Mouse (Mus musculus) liver, embryonic 14.5 days (tissue): ENCODE results near the gene Cgnl1. TPM values are rescaled to one million over a fixed set of nuclear protein-coding genes. Genes with fewer than 3 reads are reported as not detected.

ENCODE experiments used
- ATAC-seq: fragments of 200-750 bp; cut with Nextera tagmentation; 2 replicates; pipeline ENCODE4 v1.8.0; 2017; ENCODE audit warnings: moderate number of reproducible peaks, mild to moderate bottlenecking, moderate library complexity; ENCODE audit not compliant: insufficient read depth
- DNase-seq, 3 experiments: peaks; one replicate each; pipeline ENCODE4 v3.0.0-alpha.2; 2012 to 2013; ENCODE audit warnings: low read depth in 3 of 3, low spot score in 3 of 3
- H3K27ac ChIP-seq: fragments of 300-500 bp; sonication (generic); 2 replicates; pipeline ENCODE4 v1.5.1; 2014; ENCODE audit warnings: moderate library complexity, mild to moderate bottlenecking, control low read depth, inconsistent platforms
- H3K27me3 ChIP-seq: fragments of 300-500 bp; sonication (generic); 2 replicates; pipeline ENCODE4 v1.6.1; 2014; ENCODE audit warnings: mild to moderate bottlenecking, low read length, moderate library complexity; ENCODE audit not compliant: control insufficient read depth, insufficient read depth
- H3K36me3 ChIP-seq: fragments of 300-500 bp; sonication (generic); replicated peaks from 2 replicates; pipeline ENCODE4 v1.6.1; 2014; ENCODE audit warnings: low read depth; ENCODE audit not compliant: control insufficient read depth, insufficient read depth
- H3K4me1 ChIP-seq, 2 experiments: fragments of 200-500 bp in 1 of 2; fragments of 300-500 bp in 1 of 2; sonication (generic) in 1 of 2; replicated peaks; 2 replicates each; pipeline ENCODE4 v1.6.1; 2012 to 2014; ENCODE audit warnings: antibody characterized with exemption in 1 of 2, inconsistent platforms in 1 of 2, low read length in 1 of 2; ENCODE audit not compliant: control insufficient read depth in 2 of 2, insufficient read depth in 2 of 2
- H3K4me2 ChIP-seq: fragments of 300-500 bp; sonication (generic); 2 replicates; pipeline ENCODE4 v1.6.1; 2014; ENCODE audit warnings: low read depth, mild to moderate bottlenecking, control low read depth, moderate library complexity
- H3K4me3 ChIP-seq, 2 experiments: fragments of 200-500 bp in 1 of 2; fragments of 300-500 bp in 1 of 2; sonication (generic) in 1 of 2; 2 replicates each; pipeline ENCODE4 v1.5.1; 2012 to 2014; ENCODE audit warnings: low read depth in 2 of 2, low read length in 2 of 2, mild to moderate bottlenecking in 2 of 2, control low read depth in 1 of 2, inconsistent platforms in 1 of 2, moderate library complexity in 1 of 2; ENCODE audit not compliant: insufficient read depth in 1 of 2
- H3K9ac ChIP-seq: fragments of 300-500 bp; sonication (generic); replicated peaks from 2 replicates; pipeline ENCODE4 v1.6.1; 2014; ENCODE audit warnings: mild to moderate bottlenecking, control low read depth, moderate library complexity
- H3K9me3 ChIP-seq: fragments of 300-500 bp; sonication (generic); 2 replicates; pipeline ENCODE4 v1.6.1; 2016; ENCODE audit warnings: low read length, mixed read lengths; ENCODE audit not compliant: control insufficient read depth
- CTCF ChIP-seq: IDR thresholded peaks from 2 replicates; pipeline ENCODE4 v1.5.1; 2016; ENCODE audit warnings: antibody characterized with exemption, low read depth, control low read depth
- EP300 ChIP-seq: IDR thresholded peaks from 2 replicates; pipeline ENCODE4 v1.6.1; 2016; ENCODE audit warnings: antibody characterized with exemption, low read depth
- WGBS: fragments of 180-500 bp; shearing (Covaris S2); extraction: QIAGEN DNeasy Blood & Tissue Kit; methylation state at CpG from one replicate; pipeline ENCODE4 v1.1.7; 2014; ENCODE audit not compliant: insufficient replicate concordance; 5-methylcytosine and 5-hydroxymethylcytosine counted together
- polyA plus RNA-seq, 2 experiments: library from polyadenylated mRNA; depleted of rRNA in 1 of 2; stranded (reverse) in 1 of 2; unstranded in 1 of 2; fragments of >200 nt; fragmentation: Nextera tagmentation in 1 of 2; extraction: Ambion mirVana in 1 of 2; gene quantifications; 2 replicates each; pipeline versions ENCODE4 v1.2.1 to v1.2.3; 2012 to 2014

Gene Cgnl1
- polyA plus RNA-seq, 2 experiments: 1.2 to 1.8 TPM

- no peak for DNase-seq
These were observed 84.9 kb downstream of the Cgnl1 start for GRCm38 (mm10) chr9:71686463-71686862.

DNA sequence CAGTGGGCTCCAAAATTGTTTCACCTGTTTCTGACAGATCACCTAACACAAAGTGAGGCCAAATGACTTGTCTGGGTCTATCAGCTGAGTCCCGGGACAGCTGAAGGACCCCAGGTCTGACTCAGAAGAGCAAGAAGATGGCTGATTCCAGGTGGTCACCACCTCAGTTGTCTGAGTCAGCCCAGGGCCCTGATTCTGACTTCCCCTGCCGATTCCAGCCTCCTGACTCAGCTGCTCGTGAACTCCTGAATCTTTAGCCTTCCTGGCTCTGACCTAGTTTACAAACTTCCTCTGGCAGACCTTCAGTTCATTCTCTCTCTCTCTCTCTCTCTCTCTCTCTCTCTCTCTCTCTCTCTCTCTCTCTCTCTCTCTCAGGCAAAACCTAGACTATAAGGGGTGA lies 86.6 kb downstream of the Cgnl1 start:
- Histone ChIP-seq H3K36me3 (no peaks in the 10 kb centered on the region), H3K4me1 (peaks cover 0 to 11% of the 10 kb centered on the region in 2 experiments; a peak in 2 of 4 replicates), H3K4me2 (no peak overlapping the region), H3K27ac (no peak overlapping the region), H3K27me3 (no peaks in the 10 kb centered on the region), H3K9me3 (no peaks in the 10 kb centered on the region), H3K9ac (no peak overlapping the region), H3K4me3 (no peak overlapping the region)
- no peak for TF ChIP-seq CTCF
- TF ChIP-seq EP300: no peak
- 46% methylated on average over 3 of the region's 3 CpGs for whole genome bisulfite sequencing
- ATAC-seq: no peak
- no peak for DNase-seq

More at GRCm38 (mm10) chr9:71686463-71686862, 84.9 kb downstream of the Cgnl1 start:
- Histone ChIP-seq H3K4me1 (peaks cover 0 to 15% of the 10 kb centered on the region in 2 experiments; a peak in 2 of 4 replicates), H3K27ac (no peak overlapping the region), H3K4me3 (no peak overlapping the region), H3K36me3 (no peaks in the 10 kb centered on the region), H3K9ac (no peak overlapping the region), H3K27me3 (no peaks in the 10 kb centered on the region), H3K4me2 (no peak overlapping the region), H3K9me3 (no peaks in the 10 kb centered on the region)
- 60% methylated on average over 8 of the region's 8 CpGs for WGBS
- no peak for ATAC-seq
- no peak for TF ChIP-seq CTCF
- no peak for TF ChIP-seq EP300

- TF ChIP-seq CTCF (no peak), EP300 (no peak)
- 77% methylated on average over 9 of the region's 9 CpGs for WGBS
- Histone ChIP-seq H3K27me3 (no peaks in the 10 kb centered on the region), H3K9ac (no peak overlapping the region), H3K4me1 (peaks cover 7 to 29% of the 10 kb centered on the region in 2 experiments; a peak in 3 of 4 replicates), H3K27ac (no peak overlapping the region), H3K4me2 (no peak overlapping the region), H3K4me3 (no peak overlapping the region), H3K36me3 (no peaks in the 10 kb centered on the region), H3K9me3 (no peaks in the 10 kb centered on the region)
- DNase-seq: no peak
- no peak for ATAC-seq
These were observed 91.0 kb downstream of the Cgnl1 start for GRCm38 (mm10) chr9:71680381-71680780.

DNA sequence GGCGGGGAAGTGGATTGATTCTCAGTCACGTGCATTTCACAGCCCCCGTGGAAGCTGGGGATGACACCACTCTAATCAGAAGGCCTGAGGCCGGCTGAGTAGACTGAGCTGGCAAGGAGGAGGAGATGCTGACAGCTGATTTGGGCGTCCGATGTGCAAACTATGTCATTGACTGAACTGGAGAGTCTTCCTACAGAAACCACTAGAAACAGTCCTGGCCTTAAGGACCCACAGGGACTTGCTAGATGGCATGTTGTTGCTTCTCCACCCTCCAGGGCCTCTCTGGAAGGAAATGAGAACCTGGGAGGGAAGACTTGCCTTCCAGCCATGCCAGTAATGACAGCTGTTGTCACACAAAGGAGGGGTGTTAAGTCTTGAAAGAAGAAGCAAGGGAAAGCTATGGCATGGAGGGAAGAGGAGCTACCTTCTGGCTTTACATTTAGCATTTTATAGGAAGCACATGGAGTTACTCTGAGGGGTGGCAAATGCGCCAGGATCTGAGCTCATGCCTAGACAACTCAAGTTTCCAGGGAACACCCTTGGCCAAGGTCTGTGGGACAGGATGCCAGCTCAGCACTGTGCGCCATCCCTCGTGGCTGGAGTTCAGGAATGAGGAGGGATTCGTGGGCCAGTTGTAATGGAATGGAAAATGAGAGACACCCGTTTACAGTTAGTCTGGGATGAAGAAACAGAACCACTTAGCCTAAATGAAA lies 92.1 kb downstream of the Cgnl1 start:
- Histone ChIP-seq H3K4me3 (no peak overlapping the region), H3K27ac (no peak overlapping the region), H3K27me3 (no peaks in the 10 kb centered on the region), H3K9ac (no peak overlapping the region), H3K4me2 (no peak overlapping the region), H3K36me3 (no peaks in the 10 kb centered on the region), H3K4me1 (peaks cover 7 to 32% of the 10 kb centered on the region in 2 experiments; a peak in 3 of 4 replicates), H3K9me3 (no peaks in the 10 kb centered on the region)
- DNase-seq (no peak), ATAC-seq (no peak)
- 53% methylated on average over 11 of the region's 11 CpGs for WGBS
- TF ChIP-seq EP300 (no peak), CTCF (no peak)

DNA sequence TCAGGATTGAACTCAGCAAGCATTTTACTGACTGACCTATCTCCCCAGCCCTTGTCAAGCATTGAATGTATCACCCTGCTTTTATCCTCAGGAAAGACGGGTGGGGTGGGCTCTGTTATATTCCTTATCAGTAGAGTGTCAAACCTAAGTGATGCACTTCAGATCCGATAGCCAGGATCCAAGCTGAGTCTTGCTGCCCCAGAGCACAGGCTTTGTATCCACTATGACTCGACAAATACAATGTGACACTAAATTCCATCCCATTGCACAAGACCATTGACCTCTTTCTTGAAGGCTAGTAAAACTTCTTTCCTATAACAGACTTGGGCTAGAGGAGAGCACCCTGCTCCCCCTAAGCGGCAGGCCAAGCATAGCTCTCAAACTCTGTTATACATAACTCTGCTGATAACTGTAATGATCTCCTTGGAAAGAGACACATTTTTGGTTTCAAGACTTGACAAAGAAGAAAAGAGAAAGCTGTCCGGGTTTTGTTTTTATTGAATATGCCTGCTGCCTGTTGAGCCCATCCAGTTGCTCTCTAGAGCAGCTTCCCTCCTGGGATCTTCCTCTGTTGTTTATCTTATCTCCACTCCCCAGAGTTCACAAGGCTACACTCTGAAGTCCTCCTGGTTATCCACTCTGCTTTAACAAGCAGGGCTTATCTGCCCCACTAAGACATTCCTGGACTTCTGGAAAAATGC lies 94.3 kb downstream of the Cgnl1 start:
- Histone ChIP-seq H3K4me3 (no peak overlapping the region), H3K27ac (no peak overlapping the region), H3K4me2 (peak overlapping the region; percentile 47), H3K9me3 (no peaks in the 10 kb centered on the region), H3K4me1 (peaks cover 7 to 32% of the 10 kb centered on the region in 2 experiments; a peak in 3 of 4 replicates), H3K36me3 (no peaks in the 10 kb centered on the region), H3K9ac (no peak overlapping the region), H3K27me3 (no peaks in the 10 kb centered on the region)
- no peak for DNase-seq
- TF ChIP-seq CTCF (no peak), EP300 (peak; percentile 41; the same call in 1 of the 2 replicates)
- 17% methylated on average over 5 of the region's 5 CpGs for WGBS
- ATAC-seq: peak; percentile 80
